Mouse (Mus musculus): ENCODE measurements around the gene Mtx3. TPM values are rescaled to one million over a fixed set of nuclear protein-coding genes. Genes with fewer than 3 reads are reported as not detected.

Gene Mtx3
- total RNA-seq, 2 experiments from 2014 or later = 30.2 to 34.4 TPM

- Histone ChIP-seq H3K27ac (no peak overlapping the region), H3K4me3 (no peak overlapping the region)
- no peak for DNase-seq (ENCODE audit: low spot score in 2 of 2)
- TF ChIP-seq CTCF (conservative IDR thresholded peaks at IDR 0.05) = no peak
Measured at GRCm38 (mm10) chr13:92858808-92859207, 14.2 kb downstream of the Mtx3 start.

DNA sequence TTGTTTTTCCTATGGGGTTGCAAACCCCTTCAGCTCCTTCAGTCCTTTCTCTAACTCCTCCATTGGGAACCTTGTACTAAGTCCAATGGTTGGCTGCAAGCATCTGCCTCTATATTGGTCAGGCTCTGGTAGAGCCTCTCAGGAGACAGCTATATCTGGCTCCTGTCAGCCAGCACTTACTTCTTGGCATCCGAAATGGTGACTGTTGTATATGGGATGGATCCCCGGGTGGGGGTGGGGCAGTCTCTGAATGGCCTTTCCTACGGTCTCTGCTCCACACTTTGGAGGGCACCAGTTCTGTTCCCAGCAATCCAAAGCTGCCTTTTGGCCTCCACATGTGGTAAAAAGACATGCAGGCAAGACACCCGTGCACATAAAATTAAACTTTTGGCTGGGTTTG, 15.4 kb downstream of the Mtx3 start:
- TF ChIP-seq CTCF (conservative IDR thresholded peaks at IDR 0.05) = no peak
- no peak overlapping the region for H3K27ac ChIP-seq
- no peak for DNase-seq (ENCODE audit: low spot score in 2 of 2)
- H3K4me3 ChIP-seq = no peak overlapping the region

GRCm38 (mm10) chr13:92865358-92865757, 20.8 kb downstream of the Mtx3 start:
- no peak for TF ChIP-seq CTCF (conservative IDR thresholded peaks at IDR 0.05)
- no peak overlapping the region for H3K4me3 ChIP-seq
- H3K27ac ChIP-seq = peak overlapping the region; percentile 47; the same call in 1 of the 2 replicates
- DNase-seq (ENCODE audit: low spot score in 2 of 2) = no peak

- H3K27ac ChIP-seq = no peak overlapping the region
- no peak for DNase-seq (ENCODE audit: low spot score in 2 of 2)
- peak; percentile 62 for TF ChIP-seq CTCF (conservative IDR thresholded peaks at IDR 0.05)
- no peak overlapping the region for H3K4me3 ChIP-seq
Measured at GRCm38 (mm10) chr13:92866680-92867079, 22.1 kb downstream of the Mtx3 start.

DNA sequence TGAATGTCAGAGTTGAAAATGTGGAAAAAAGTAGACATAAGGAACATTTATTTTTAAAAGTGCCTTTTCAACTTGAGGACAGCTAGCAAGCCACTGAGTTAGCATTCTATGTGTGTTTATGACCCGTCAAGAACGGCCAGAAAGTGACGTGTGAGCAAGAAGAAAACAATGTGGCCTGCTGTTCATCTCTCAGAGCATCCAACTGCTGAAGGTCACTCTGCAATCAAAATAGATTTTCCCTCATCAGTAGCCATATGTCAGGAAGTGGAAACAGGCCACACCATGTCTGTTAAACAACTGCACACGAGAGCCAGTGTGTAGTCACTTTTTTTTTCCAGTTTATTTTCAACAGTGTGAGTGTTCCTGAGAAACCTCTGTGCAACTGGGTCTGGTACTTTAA, 35.0 kb downstream of the Mtx3 start:
- no peak overlapping the region for H3K4me3 ChIP-seq
- DNase-seq (ENCODE audit: low spot score in 2 of 2) = no peak
- peak overlapping the region; percentile 64; the same call in 1 of the 2 replicates for H3K27ac ChIP-seq
- no peak for TF ChIP-seq CTCF (conservative IDR thresholded peaks at IDR 0.05)

- no peak for DNase-seq (ENCODE audit: low spot score in 2 of 2)
- no peak overlapping the region for H3K4me3 ChIP-seq
- peak overlapping the region; percentile 64; the same call in 1 of the 2 replicates for H3K27ac ChIP-seq
- TF ChIP-seq CTCF (conservative IDR thresholded peaks at IDR 0.05) = no peak
Measured at GRCm38 (mm10) chr13:92879933-92880332, 35.4 kb downstream of the Mtx3 start.

DNA sequence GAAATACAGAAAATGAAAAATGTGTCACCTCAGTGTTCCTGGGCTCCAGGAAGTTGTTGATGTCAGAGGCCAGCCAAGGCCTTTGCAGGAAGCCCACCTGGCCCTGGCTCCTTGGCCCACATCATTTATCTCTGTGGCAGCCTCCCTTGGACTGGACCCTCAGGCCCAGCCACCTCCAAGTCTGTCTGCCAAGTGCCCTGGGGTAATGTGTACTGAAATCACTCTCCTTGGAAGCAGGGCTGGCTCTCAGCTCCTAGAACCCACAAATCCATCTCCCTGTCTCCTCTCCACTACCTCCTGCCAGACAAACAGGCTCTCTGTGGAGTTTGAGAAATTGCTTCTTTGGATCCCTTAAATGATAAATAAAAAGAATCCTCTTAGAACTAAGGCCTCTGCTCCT, 36.0 kb downstream of the Mtx3 start:
- Histone ChIP-seq H3K4me3 (no peak overlapping the region), H3K27ac (peak overlapping the region; percentile 64)
- no peak for TF ChIP-seq CTCF (conservative IDR thresholded peaks at IDR 0.05)
- DNase-seq (ENCODE audit: low spot score in 2 of 2) = no peak

DNA sequence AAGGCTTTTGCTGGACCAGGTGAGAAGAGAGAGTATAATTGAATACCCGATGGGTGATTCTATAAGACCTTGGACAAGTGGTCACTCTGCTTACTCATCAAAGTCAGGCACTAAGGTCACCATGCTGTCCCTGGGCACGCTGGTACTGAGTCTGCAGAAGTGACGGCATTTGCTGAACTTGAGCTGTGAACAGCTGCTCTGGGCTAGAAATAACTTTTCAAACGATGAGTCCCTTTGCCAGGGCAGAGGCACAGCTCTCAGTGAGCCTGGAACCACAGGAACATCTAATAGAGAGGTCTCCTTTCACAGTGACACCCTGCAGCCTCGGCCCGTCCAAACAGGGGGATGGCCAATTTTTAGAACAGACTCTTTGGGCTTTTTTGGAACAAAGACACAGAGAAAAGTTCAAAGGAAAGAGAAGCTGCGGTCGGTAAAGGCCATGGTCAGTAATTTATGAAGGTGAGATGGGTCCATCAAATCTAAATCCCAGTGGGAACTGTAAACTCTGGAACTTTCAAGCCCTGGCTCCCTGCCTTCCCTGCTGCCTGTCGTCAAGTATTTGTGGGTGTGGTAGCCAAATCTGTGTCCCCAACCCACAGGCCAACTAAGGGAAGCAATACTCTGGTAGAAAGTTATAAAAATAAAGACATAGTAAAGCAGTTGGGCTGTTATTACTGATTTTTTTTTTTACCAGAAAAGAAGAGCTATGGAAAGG, 37.9 kb downstream of the Mtx3 start:
- Histone ChIP-seq H3K27ac (peak overlapping the region; percentile 64; the same call in 1 of the 2 replicates), H3K4me3 (no peak overlapping the region)
- DNase-seq (ENCODE audit: low spot score in 2 of 2) = no peak
- no peak for TF ChIP-seq CTCF (conservative IDR thresholded peaks at IDR 0.05)

- Histone ChIP-seq H3K27ac (no peak overlapping the region), H3K4me3 (no peak overlapping the region)
- TF ChIP-seq CTCF (conservative IDR thresholded peaks at IDR 0.05) = no peak
- no peak for DNase-seq (ENCODE audit: low spot score in 2 of 2)
Measured at GRCm38 (mm10) chr13:92882986-92883720, 38.6 kb downstream of the Mtx3 start.

- no peak overlapping the region for H3K27ac ChIP-seq
- no peak overlapping the region for H3K4me3 ChIP-seq
- no peak for DNase-seq (ENCODE audit: low spot score in 2 of 2)
- TF ChIP-seq CTCF (conservative IDR thresholded peaks at IDR 0.05) = no peak
Measured at GRCm38 (mm10) chr13:92884206-92884605, 39.6 kb downstream of the Mtx3 start.

GRCm38 (mm10) chr13:92884930-92885329, 40.4 kb downstream of the Mtx3 start:
- Histone ChIP-seq H3K4me3 (no peak overlapping the region), H3K27ac (no peak overlapping the region)
- no peak for DNase-seq (ENCODE audit: low spot score in 2 of 2)
- TF ChIP-seq CTCF (conservative IDR thresholded peaks at IDR 0.05) = no peak

GRCm38 (mm10) chr13:92899087-92899486, 54.5 kb downstream of the Mtx3 start:
- no peak for TF ChIP-seq CTCF (conservative IDR thresholded peaks at IDR 0.05)
- no peak overlapping the region for H3K4me3 ChIP-seq
- DNase-seq (ENCODE audit: low spot score in 2 of 2) = no peak
- no peak overlapping the region for H3K27ac ChIP-seq

GRCm38 (mm10) chr13:92903291-92903690, 58.7 kb downstream of the Mtx3 start:
- DNase-seq (ENCODE audit: low spot score in 2 of 2) = no peak
- TF ChIP-seq CTCF (conservative IDR thresholded peaks at IDR 0.05) = no peak
- Histone ChIP-seq H3K27ac (no peak overlapping the region), H3K4me3 (no peak overlapping the region)

- Histone ChIP-seq H3K4me3 (no peak overlapping the region), H3K27ac (no peak overlapping the region)
- no peak for DNase-seq (ENCODE audit: low spot score in 2 of 2)
- TF ChIP-seq CTCF (conservative IDR thresholded peaks at IDR 0.05) = no peak
Measured at GRCm38 (mm10) chr13:92905944-92906343, 61.4 kb downstream of the Mtx3 start.

All from layer of hippocampus, adult 2 months (tissue).